Mouse (Mus musculus): ENCODE results near the gene Zfx. TPM values are rescaled to one million over a fixed set of nuclear protein-coding genes. Genes with fewer than 3 reads are reported as not detected.

The Zfx gene
- polyA plus RNA-seq, 2 experiments, result 14.7 to 29.7 TPM

DNA sequence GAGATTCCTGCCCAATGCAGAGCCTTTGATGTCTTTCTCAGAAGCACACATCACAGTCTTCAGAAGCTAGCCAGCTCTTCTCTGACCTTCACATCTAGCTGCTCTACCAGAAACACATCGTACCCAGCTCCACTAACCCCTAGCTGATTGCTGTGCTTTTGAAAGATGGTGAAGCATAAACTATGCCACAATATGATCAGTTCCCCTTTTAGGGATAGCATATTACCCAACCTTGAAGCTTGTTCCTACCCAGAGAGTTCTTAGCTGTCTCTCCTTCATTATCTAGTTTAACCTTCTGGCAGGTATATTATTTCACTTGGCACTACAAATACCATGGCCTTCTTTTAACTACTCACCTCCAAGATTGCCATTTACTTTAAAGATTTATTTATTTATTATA, 16.6 kb upstream of the Zfx start:
- peaks cover 9% of the 10 kb centered on the region; the same call in 1 of the 2 replicates for H3K27me3 ChIP-seq (ENCODE audit: control insufficient read depth, insufficient read depth, low read length)
- H3K4me2 ChIP-seq (replicated peaks; ENCODE audit: low read depth, low read length, severe bottlenecking), result no peak overlapping the region
- no peak for TF ChIP-seq POLR2A (IDR thresholded peaks at IDR 0.05; ENCODE audit: borderline replicate concordance, extremely low read depth, insufficient read depth, insufficient read length)
- ATAC-seq (ENCODE audit: low FRiP score, low read depth) (no peak), DNase-seq (ENCODE audit: low spot score) (no peak)
- H3K4me1 ChIP-seq (ENCODE audit: control insufficient read depth, insufficient read depth, low read length), result no peaks in the 10 kb centered on the region
- 67% methylated on average over 1 of the region's 1 CpGs for WGBS
- no peaks in the 10 kb centered on the region for H3K9me3 ChIP-seq (ENCODE audit: control insufficient read depth, low read length)
- H3K36me3 ChIP-seq (ENCODE audit: control insufficient read depth, insufficient read depth, low read length), result no peaks in the 10 kb centered on the region
- no peak overlapping the region for H3K27ac ChIP-seq (replicated peaks; ENCODE audit: low read depth, low read length)
- no peak overlapping the region for H3K4me3 ChIP-seq (replicated peaks; ENCODE audit: low read length)
- H3K9ac ChIP-seq (ENCODE audit: low read depth, low read length, severe bottlenecking), result no peak overlapping the region

DNA sequence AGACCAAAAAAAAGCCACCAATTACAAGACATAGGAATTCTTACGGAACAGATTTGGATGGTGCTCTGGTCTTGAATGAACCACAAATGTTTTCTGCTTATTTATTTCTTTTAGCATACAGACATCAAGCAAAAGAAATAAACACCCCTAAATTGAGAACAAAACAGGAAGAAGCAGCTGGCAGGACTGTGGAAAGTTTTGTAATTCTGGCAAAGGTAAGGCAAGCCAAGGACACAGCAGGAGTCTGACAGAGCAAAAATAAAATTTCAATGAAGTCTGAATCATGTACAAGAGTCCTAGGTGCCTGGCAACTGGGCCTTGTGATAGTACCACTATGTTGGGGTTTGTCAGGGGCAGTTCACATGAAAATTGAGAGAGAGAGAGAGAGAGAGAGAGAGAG, 14.8 kb upstream of the Zfx start:
- DNase-seq (ENCODE audit: low spot score) (no peak), ATAC-seq (ENCODE audit: low FRiP score, low read depth) (no peak)
- H3K9ac ChIP-seq (ENCODE audit: low read depth, low read length, severe bottlenecking), result no peak overlapping the region
- H3K27me3 ChIP-seq (ENCODE audit: control insufficient read depth, insufficient read depth, low read length), result peaks cover 9% of the 10 kb centered on the region; the same call in 1 of the 2 replicates
- H3K4me3 ChIP-seq (replicated peaks; ENCODE audit: low read length), result no peak overlapping the region
- TF ChIP-seq POLR2A (IDR thresholded peaks at IDR 0.05; ENCODE audit: borderline replicate concordance, extremely low read depth, insufficient read depth, insufficient read length), result no peak
- 97% methylated on average over 1 of the region's 1 CpGs for WGBS
- H3K4me1 ChIP-seq (ENCODE audit: control insufficient read depth, insufficient read depth, low read length), result no peaks in the 10 kb centered on the region
- no peaks in the 10 kb centered on the region for H3K9me3 ChIP-seq (ENCODE audit: control insufficient read depth, low read length)
- H3K36me3 ChIP-seq (ENCODE audit: control insufficient read depth, insufficient read depth, low read length), result no peaks in the 10 kb centered on the region
- H3K4me2 ChIP-seq (replicated peaks; ENCODE audit: low read depth, low read length, severe bottlenecking), result no peak overlapping the region
- no peak overlapping the region for H3K27ac ChIP-seq (replicated peaks; ENCODE audit: low read depth, low read length)

DNA sequence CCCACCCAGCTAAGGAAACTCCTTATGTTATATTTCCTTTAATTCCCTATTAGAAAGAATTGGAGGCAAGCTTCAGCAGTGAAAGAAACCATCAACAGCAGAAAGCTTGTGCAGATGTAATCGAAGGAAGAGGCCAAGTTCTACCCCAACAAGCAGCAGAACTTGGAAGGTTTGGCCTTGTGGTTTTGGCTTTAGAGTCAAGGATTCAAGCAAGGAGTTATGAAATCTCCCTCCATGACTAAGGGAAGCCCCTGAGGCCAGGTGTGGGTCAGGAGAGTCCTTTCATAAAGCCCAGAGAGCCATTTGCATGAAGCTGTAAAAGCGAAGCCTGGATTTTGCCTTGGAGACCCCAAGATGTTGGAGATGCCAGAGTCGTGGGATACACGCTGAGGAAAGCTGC, 11.6 kb upstream of the Zfx start:
- TF ChIP-seq POLR2A (IDR thresholded peaks at IDR 0.05; ENCODE audit: borderline replicate concordance, extremely low read depth, insufficient read depth, insufficient read length), result no peak

DNA sequence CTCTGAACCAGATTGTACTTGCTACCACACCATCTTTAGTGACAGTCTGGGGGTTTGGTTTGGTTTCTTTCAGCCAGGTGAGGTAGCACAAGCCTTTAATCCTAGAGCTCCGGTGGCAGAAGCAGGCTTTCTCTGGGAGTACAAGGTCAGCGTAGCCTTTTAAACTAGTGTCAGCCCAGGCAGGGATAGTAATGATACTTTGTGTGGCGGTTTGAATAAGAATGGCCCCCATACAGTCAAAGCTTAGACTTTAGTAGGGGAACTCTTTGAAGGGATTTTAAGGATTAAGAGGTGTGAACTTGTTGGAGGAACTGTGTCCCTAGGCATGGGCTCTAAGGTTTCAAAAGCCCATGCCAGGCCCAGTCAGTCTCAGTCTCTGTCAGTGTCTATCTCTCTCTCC, 10.0 kb upstream of the Zfx start:
- no peaks in the 10 kb centered on the region for H3K36me3 ChIP-seq (ENCODE audit: control insufficient read depth, insufficient read depth, low read length)
- H3K27me3 ChIP-seq (ENCODE audit: control insufficient read depth, insufficient read depth, low read length), result peaks cover 4% of the 10 kb centered on the region; the same call in 1 of the 2 replicates
- H3K9me3 ChIP-seq (ENCODE audit: control insufficient read depth, low read length), result no peaks in the 10 kb centered on the region
- 37% methylated on average over 3 of the region's 3 CpGs for WGBS
- no peak overlapping the region for H3K4me2 ChIP-seq (replicated peaks; ENCODE audit: low read depth, low read length, severe bottlenecking)
- no peak overlapping the region for H3K27ac ChIP-seq (replicated peaks; ENCODE audit: low read depth, low read length)
- TF ChIP-seq POLR2A (IDR thresholded peaks at IDR 0.05; ENCODE audit: borderline replicate concordance, extremely low read depth, insufficient read depth, insufficient read length), result no peak
- no peak overlapping the region for H3K9ac ChIP-seq (ENCODE audit: low read depth, low read length, severe bottlenecking)
- H3K4me3 ChIP-seq (replicated peaks; ENCODE audit: low read length), result no peak overlapping the region
- ATAC-seq (ENCODE audit: low FRiP score, low read depth) (no peak), DNase-seq (ENCODE audit: low spot score) (no peak)
- no peaks in the 10 kb centered on the region for H3K4me1 ChIP-seq (ENCODE audit: control insufficient read depth, insufficient read depth, low read length)

More for the DNA sequence above, 11.6 kb upstream of the Zfx start:
- no peaks in the 10 kb centered on the region for H3K9me3 ChIP-seq (ENCODE audit: control insufficient read depth, low read length)
- no peaks in the 10 kb centered on the region for H3K36me3 ChIP-seq (ENCODE audit: control insufficient read depth, insufficient read depth, low read length)
- H3K27ac ChIP-seq (replicated peaks; ENCODE audit: low read depth, low read length), result no peak overlapping the region
- H3K4me1 ChIP-seq (ENCODE audit: control insufficient read depth, insufficient read depth, low read length), result no peaks in the 10 kb centered on the region
- H3K9ac ChIP-seq (ENCODE audit: low read depth, low read length, severe bottlenecking), result no peak overlapping the region
- no peak overlapping the region for H3K4me2 ChIP-seq (replicated peaks; ENCODE audit: low read depth, low read length, severe bottlenecking)
- no peak for ATAC-seq (ENCODE audit: low FRiP score, low read depth)
- DNase-seq (ENCODE audit: low spot score), result no peak
- 66% methylated on average over 4 of the region's 4 CpGs for WGBS
- H3K4me3 ChIP-seq (replicated peaks; ENCODE audit: low read length), result no peak overlapping the region
- peaks cover 4% of the 10 kb centered on the region; the same call in 1 of the 2 replicates for H3K27me3 ChIP-seq (ENCODE audit: control insufficient read depth, insufficient read depth, low read length)

DNA sequence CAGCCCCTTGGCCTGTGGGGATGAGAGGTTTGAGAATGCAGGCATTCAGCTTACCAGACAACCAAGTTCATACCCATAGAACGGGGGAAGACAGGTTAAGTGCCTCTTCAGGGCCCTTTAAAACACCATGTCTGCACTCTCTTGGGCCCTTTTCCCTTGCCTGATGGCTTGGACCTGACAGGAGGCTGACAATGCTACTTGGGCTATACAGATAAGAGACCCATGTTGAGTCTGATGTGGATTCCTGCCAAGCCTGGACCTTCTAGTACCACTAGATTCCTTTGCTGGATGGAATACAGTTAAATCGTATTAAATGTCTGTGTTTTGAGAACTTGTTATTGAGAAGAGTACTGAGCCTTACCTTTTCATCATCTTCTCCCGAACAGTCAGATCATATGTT, 8.7 kb upstream of the Zfx start:
- H3K27me3 ChIP-seq (ENCODE audit: control insufficient read depth, insufficient read depth, low read length), result 0 out of 2 replicates have a peak, but pooled peaks cover 5% of the 10 kb centered on the region
- H3K4me3 ChIP-seq (replicated peaks; ENCODE audit: low read length), result no peak overlapping the region
- no peak overlapping the region for H3K9ac ChIP-seq (ENCODE audit: low read depth, low read length, severe bottlenecking)
- ATAC-seq (ENCODE audit: low FRiP score, low read depth) (no peak), DNase-seq (ENCODE audit: low spot score) (no peak)
- H3K4me2 ChIP-seq (replicated peaks; ENCODE audit: low read depth, low read length, severe bottlenecking), result no peak overlapping the region
- H3K4me1 ChIP-seq (ENCODE audit: control insufficient read depth, insufficient read depth, low read length), result no peaks in the 10 kb centered on the region
- no peaks in the 10 kb centered on the region for H3K9me3 ChIP-seq (ENCODE audit: control insufficient read depth, low read length)
- H3K36me3 ChIP-seq (ENCODE audit: control insufficient read depth, insufficient read depth, low read length), result no peaks in the 10 kb centered on the region
- TF ChIP-seq POLR2A (IDR thresholded peaks at IDR 0.05; ENCODE audit: borderline replicate concordance, extremely low read depth, insufficient read depth, insufficient read length), result no peak
- WGBS, result 72% methylated on average over 3 of the region's 3 CpGs
- no peak overlapping the region for H3K27ac ChIP-seq (replicated peaks; ENCODE audit: low read depth, low read length)

DNA sequence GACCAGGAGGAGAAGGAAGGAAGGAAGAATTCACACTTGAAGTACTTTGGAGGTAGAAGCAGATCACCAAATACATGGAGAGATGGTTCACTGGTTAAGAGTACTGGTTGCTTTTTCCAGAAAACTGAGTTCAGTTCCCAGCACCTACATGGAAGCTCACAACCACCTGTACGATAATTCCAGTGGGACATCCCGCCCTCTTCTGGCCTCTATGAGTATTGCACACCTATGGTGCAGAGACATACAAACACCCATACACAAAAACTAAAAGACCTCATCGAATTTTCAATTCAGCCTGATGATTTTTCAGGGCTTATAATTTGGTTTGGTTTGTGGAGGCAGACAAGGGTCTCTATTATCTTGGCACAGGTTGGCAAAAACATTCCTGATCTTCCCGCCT, 6.2 kb upstream of the Zfx start:
- no peak overlapping the region for H3K4me2 ChIP-seq (replicated peaks; ENCODE audit: low read depth, low read length, severe bottlenecking)
- DNase-seq (ENCODE audit: low spot score), result no peak
- WGBS, result 76% methylated on average over 4 of the region's 4 CpGs
- 0 out of 2 replicates have a peak, but pooled peaks cover 5% of the 10 kb centered on the region for H3K27me3 ChIP-seq (ENCODE audit: control insufficient read depth, insufficient read depth, low read length)
- TF ChIP-seq POLR2A (IDR thresholded peaks at IDR 0.05; ENCODE audit: borderline replicate concordance, extremely low read depth, insufficient read depth, insufficient read length), result no peak
- no peaks in the 10 kb centered on the region for H3K36me3 ChIP-seq (ENCODE audit: control insufficient read depth, insufficient read depth, low read length)
- no peak for ATAC-seq (ENCODE audit: low FRiP score, low read depth)
- no peak overlapping the region for H3K9ac ChIP-seq (ENCODE audit: low read depth, low read length, severe bottlenecking)
- no peaks in the 10 kb centered on the region for H3K9me3 ChIP-seq (ENCODE audit: control insufficient read depth, low read length)
- H3K27ac ChIP-seq (replicated peaks; ENCODE audit: low read depth, low read length), result no peak overlapping the region
- H3K4me1 ChIP-seq (ENCODE audit: control insufficient read depth, insufficient read depth, low read length), result no peaks in the 10 kb centered on the region
- H3K4me3 ChIP-seq (replicated peaks; ENCODE audit: low read length), result no peak overlapping the region

Data from limb, embryonic 14.5 days (tissue).